Mouse (Mus musculus) retina, embryonic 14.5 days (tissue): ENCODE results near the gene Sfxn2.

Experiments
- DNase-seq: peaks from one replicate; pipeline ENCODE4 v3.0.0-alpha.2; 2015; ENCODE audit warnings: low spot score

Gene Sfxn2

DNA sequence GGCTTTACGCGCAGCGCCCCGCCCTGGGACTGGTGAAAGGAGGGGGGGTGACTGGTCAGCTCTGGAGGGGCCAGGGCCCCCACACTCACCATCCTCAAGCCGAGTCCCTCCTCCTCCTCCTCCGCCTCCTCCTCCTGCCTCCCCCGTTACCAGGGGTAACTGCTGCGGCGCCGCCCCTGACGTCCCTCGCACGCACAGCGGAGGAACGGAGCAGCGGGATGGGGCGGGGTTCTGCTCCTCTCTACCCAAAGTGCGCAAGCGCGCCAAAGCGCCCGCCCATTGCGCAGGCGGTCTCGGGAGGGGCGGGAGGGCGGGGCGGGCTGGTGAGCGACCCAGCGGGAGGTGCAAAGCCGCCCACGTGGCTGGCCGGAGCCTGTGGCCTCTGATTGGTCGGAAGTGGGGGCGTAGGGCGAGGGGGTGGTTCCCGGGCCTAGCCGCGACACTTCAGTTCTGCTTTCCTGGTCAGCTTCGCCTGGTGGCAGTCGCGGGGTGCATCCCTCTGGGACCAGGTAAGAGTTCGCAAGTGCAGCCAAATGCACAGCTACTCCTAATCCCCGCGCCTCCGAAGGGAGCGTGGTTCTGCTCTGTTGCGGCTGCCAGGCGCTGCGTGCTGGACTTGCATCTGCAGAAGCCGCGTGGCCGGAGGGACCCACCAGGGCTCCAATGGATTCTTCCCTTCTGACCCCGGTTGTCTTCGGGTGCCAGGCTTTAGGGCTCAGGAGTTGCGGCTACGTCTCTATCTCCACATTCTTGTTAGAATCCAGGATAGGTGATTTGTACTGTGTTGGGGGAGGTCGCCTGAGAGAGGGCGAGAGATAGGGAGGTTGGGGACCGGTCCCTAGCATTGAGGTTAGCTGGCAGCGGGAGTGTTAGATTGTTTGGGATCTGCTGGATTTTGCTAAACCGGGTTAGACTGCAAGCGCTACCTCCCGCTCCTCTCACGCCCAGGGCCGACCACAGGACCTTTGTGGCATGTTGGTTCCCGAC, at the start of gene Sfxn2, which contains the start of gene Arl3:
TSS of gene Sfxn2 (plus strand) at position 415 of the 987 bp plus-strand sequence.
TSS of gene Arl3 (minus strand) at position 248 of the 987 bp plus-strand sequence.
- peak; percentile 97 for DNase-seq

DNA sequence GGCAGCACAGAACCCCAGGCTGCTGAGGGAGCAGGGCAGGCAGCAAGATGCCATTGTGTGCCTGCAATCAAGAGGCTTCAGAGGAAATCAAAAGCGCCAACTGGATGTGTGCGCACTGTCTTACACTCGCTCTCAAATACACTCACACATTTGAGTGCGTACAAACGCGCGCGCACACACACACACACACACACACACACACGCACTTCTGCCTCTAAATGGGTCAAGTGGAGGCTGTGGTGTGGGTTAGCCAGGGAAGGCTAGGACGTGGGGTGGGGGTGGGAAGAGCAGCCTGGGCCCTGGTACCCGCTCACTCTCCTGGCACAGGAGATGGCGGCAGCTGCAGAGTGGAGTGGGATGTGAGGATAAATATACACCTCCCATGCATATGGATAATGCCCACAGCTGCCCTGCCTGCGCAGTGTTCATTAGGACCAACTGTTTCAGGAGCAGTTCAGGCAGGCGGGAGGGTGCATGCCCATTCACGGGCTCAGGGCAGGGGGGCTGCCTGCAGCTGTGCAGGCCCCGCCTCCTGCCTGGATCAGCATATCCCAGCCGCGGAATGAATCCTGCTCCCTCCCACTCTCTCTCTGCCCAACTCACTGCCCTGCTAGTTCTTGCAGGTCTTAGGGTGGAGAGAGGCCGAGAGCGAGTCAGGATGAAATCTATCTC, 49.5 kb upstream of the Sfxn2 start:
- DNase-seq, result peak; percentile 85

DNA sequence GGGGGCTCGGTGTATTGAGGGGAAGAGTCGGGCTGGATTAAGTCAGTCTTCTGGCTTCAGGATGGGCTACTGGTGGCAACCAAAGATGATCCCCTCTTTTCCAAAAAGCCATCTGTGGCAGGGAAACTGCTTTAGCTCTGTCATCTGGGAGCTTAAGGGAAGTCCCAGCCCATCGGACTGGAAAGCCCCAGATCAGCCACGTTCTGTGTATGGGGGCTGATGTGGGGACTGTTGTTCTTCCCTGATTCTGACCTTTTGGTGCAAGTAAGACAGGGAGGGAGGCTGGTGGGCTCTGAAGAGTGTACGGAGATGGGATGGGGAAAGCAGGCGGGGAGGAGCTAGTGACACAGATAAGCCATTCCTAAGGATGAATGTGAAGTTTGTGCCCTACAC, 49.0 kb upstream of the Sfxn2 start:
- DNase-seq, result no peak

DNA sequence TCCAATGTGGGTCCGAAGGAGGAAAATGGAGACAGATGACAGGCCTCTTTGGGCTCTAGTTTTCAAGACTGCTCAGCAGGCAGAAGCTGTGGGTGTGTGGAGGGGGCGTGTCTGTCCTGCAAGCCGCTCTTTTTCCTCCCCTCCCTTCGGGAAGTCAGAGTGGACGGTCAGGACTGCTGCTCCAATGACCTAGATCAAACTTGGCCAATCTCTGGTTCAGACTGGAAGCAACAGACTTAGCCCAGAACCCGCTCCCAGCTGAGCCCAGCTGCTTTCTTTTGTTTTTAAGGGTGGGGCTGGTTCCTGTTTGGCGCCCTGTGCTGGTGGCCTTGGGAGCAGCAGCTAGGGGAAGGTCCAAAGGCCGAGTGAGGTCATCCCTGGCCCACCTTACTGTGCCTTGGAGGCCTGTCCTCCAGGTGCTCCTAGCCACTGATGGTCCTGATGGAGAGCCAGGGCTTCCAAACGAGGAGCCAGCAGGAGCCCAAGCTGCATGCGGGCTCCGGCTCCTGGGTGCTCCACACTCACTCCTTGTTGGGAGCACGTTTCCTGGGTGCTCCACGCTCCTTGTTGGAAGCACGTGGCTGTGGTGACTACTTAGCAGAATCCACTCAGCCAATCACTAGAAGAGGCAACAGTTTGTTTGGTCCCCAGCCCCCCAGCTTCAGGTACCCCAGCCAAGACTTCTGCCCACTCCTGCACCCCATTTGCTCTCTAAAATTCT, 48.4 kb upstream of the Sfxn2 start:
- DNase-seq, result peak; percentile 75

DNA sequence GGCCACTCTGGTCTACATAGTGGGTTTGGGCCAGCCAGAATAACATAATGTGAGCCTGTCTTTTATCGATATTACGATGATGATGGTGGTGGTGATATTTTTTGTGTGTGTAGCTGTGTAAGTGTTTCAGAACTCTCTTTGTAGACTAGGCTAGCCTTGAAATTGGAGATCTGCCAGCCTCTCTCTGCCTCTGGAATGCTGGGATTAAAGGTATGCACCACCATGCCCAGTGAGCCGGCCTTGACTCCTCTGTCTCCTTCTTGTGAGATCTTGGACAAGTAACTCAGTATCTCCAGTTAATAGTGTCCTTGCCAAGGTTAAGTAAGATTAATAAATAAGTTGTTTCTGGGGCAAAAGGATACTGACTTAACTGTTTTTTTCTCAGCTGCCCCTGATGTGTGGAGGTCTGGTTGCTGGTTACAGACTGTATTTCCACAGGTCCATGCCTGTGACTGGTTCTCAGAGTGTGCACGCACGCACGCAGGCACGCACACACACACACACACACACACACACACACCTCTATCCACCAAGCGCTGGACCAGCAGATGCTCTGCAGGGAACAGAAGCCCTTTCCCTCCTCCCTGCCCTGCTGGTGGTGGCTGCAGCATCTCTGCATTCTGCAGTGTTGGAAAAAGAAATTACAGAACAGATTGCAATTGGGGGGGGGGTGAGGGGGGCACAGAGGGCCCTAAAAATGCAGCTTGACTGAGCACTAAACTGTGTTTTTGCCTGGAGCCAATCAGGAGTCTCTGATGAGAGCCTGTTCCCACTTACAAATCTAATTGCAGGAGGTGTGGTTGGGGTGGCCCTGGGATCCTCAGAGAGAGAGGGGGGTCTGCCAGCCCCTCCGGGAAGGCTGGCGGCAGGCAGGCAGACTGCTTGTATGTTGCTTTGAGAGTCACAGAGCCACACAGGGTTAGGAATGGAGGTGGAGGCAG, 47.2 kb upstream of the Sfxn2 start:
- no peak for DNase-seq

DNA sequence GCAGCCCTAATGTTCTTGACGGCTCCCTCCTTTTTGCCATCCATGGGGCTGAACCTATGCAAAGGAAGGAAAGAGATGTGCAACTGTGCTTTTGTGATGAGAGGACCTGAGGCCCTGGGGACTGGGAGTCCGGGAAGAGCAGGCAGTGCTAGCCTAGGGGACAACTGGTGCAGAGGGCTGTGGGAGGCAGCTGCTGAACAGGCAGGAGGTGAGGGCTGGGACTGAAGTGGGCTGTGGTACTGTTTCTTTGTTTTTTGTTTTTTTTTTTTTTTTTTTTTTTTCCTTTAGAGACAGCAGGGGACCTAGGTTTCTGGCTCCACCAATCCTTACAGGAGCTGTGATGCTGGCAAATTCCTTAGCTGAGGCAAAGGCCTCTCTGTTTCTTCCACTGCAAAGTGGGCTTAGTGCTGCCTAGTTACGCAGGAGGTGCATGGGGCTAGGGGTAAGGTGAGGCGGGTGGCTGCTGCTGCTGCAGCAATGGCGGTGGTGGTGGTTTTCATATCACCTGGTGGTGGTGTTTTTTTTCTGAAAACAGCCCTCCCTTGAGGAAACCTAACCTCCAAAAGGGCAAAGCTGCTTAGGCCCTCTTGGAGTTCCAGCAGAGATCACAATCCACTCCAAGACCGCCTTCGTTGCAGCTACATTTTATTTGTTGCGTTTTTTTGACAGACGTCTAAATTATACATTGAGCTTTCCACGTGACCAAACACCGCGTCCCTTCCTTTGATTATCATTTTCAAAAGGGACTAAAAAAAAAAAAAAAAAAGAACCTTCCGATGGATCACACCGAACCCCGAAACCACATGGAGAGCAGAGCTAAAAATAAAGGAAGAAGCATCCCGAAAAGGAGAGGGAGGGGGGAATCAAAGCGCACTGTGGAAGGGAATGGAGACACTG, 45.3 kb upstream of the Sfxn2 start:
- DNase-seq, result no peak

DNA sequence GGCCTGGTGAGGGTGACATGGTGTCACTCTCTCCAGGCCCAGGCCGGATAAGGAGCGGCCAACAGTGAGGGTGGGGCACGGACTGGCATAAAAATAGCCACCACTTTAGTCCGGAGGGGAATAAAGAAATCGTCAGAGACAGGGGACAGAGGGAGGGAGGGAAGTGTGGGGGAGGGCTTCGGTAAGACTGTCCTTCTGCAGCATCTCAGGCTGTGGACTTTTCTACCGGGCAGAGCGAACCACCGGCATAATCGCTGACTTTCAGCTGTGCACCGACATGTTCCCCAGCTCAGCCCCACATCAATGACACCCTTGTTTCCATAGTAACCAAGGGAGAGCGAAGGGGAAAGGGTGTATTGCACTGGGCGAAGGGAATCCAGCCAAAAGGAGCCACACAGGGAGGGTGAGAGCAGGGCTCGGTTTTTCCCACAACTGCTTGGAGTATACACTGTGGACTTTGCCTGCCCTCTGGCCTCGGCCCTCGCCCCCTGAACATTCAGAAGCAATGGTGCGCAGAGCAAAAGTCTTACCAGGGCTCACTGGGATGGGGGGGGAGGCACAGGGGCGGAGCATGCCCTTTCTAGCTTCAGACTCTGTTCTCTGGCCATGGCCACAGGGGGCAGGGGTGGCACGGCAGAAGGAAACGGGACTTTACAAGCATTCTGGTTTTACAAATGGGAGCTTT, 44.5 kb upstream of the Sfxn2 start:
- peak; percentile 69 for DNase-seq

DNA sequence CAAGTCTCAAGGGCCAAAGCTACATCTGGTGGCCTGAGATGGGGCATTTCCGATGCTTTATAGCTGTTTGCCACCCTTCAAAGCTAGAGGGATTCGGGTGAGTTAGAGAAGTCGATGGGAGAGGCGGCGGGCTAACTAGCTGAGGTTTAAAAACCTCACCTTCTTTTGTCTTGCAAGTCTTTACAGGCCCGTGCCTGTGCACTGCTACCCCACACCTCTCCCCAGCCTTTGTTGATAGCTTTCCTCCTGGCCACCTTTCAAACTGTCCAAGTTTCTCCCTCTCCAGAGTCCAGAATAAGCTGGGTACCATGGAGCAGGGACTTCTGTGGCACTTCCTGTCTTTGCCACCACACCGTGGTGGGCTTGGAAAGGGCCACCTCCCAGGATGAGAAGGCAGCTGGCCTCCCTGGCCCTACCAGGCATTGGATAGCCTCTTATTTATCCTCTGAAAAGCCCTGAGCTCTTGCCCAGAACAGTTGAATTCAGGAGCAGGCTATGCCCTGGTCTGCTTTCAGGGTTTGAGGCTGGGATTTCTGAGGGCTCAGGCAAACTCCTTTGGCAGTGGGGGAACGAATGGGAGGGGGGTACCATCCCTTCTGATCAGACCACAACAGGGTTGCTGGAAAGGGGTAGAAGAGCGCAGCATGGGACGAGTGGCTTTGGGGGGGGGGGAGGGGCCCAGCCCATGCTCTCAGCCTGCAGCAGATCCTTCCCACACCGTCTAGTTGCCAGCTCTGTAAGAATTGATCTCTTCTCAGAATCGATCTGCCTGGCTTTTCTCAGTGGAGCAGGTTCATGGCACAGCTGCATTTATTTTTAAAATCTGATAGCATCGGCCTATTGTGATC, 43.3 kb upstream of the Sfxn2 start:
- DNase-seq, result no peak

DNA sequence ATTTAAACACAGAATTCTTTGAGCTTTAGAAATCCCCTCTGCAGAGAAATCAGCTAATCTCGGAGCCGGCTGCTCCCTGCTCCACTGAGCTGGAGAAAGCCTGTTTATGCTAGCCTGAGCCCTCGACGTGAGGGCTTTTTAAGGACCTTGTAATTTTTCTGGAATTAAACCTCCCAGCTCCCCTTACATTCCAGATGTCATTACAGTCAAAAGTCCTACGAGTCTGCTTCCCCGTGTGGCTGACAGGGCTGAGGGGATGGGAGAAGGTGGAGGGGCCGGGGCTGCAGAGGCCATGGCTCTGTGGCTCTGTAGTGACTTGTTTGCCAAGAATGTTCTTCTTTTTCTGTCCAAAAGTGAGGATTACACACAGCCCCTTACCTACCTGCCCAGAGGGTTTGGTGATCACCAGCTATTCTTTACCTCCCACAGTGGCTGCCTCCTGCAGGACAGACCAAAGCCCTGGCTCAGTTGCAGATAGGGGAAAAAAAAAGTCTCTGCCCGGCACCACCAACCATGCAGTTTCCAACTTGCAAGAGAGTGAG, 42.6 kb upstream of the Sfxn2 start:
- no peak for DNase-seq

DNA sequence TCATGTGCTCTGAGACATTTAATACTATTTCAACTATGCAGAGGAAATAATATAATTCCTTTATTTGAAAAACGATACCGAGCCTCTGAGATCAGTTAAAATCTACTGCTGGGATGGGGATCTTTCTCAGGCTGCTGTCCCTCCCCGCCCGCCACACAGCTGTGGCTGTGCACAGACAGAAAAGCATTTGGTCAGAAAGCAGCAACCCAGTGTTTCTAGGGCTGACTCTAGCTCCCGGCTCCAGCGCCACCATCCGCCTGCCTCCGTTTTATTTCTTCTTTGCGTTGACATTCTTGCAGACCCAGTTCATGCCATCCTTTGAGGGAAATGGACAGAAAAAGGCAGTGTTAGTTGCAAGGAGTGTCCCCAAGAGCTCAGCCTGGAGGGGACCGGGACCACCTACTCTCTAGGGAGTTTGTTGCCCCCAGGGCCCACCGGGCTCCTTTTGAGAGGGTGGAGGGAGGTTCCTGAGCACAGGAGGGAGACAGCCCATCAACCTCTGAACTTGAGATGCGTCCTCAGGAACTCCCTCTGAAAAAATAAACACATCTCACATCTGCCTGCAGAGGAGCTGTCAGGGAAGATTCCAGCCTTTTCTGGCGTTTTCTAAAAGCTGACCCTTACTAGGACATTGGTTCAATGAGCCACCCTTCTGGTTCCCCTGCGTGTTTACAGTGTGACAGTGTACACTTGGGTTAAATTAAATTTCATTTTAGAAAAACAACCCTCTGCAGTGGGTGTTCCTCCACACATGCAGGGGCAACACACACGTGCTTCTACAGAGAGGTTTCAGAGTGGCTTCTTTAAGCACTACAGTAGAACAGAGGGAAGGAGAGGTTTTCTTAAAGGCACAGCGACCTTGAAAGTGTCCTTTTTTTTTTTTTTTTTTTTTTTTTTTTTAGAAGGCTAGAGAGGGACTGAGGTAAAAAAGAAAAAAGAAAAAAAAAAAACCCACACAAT, 41.8 kb upstream of the Sfxn2 start:
- no peak for DNase-seq

DNA sequence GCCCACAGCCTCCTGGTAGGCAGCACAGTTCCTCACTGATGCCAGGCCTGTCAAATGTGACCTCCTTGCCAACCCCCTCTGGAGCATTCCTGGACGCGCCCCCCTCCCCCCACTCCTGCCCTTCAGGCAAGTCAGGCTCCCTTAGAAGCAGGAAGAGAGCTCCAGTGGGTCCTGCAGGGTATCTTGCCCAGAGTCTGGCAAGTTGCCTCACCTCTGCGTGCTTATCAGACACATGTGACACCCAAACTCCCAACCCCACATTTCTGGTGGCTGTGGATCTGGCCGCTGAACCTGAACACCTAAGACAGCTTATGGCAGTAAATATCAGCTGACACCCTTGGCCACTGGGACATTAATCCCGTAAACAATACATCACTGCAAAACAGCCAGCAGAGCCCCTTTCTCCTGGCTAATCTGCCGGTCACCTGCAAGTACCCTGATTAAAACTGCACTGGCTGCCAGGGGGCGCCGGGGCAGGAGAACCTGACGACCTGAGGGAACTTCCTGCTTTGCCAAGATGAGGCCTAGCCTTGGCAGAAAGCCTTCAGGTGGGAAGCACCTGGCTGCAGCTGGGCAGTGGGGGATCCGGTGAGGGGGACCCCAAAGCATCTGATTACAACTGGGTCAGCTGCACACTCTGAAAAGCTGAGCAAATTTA, 41.0 kb upstream of the Sfxn2 start:
- DNase-seq, result no peak

DNA sequence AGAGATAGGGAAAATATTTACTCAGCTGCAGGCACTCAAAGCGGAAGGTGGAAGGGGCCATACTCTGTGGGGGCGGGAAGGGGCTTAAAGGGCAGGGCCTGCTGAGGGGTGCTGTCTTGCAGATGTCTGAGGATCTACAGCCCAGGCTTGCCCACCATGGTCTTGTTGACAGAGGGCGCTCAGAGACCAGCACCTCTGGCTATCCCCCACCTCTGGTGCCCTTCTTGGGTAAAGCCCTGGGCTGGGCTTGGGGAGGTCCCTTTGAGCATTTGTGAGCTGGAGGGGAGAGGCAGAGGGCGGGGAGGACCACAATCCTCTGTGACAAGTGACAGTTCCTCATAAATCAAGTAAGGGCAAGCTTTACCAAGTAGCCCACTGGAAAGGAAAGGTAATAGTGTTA, 40.1 kb upstream of the Sfxn2 start:
- no peak for DNase-seq

DNA sequence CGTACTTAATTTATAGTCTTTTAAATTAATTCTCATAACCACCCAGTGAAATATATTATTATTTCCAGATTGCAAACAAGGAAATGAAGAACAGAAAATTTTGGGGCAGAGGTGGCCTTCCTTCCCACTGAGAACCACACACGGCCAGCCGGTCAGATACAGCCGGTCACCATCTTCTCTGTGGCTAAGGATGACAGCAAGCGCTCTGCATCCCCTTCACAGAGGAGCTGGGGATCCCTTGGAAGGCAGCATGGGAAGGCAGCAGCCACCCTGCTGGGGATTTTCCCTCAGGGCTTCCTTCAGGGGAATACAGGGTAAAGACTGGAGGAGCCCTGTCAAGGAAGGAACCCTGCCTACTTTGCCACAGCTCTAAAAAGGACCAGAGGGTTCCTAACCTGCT, 39.6 kb upstream of the Sfxn2 start:
- DNase-seq, result no peak

DNA sequence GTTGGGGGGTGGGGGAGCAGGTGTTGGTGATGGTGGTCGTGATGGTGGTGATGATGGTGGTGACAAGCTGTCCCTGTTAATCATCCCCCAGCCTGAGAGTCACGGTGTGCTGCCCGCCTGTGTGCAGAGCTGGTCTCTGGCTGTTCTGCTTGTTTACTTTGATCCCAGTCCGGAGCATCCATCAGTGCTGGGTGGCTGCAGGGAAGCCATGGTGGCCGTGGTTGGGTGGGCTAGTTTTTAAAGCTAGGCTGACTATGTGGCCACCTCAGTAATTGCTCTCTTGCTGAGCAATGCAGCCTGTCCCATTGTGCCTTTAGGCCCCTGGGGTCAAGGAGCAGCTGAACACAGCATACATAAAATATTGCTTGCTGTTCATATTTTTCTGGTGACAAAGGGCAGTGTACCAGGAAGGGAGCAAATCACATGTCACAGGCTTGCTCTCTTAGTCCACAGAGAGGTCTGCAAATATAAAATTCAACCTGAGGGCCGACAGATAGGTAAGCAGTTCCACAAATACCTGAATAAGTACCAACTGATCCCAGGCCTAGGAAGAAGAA, 38.5 kb upstream of the Sfxn2 start:
- DNase-seq, result no peak

DNA sequence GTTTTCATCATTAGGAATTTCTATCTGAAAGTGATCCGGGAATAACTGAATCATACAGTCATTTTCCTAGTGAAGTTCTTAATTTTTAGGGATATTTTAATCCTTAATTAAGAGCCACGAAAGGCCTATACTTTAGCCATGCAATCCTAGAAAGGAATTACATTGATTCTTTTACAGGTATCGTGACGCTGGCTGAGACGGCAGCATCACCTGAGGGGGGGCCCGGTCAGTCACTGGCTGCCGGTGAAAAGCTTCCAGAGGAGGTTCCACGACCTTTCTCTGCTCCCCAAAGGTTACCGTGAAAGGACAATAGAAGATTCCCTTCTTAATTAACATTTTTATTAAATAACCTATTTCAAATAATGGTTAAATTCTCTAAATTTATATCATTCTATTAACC, 35.8 kb upstream of the Sfxn2 start:
- no peak for DNase-seq

DNA sequence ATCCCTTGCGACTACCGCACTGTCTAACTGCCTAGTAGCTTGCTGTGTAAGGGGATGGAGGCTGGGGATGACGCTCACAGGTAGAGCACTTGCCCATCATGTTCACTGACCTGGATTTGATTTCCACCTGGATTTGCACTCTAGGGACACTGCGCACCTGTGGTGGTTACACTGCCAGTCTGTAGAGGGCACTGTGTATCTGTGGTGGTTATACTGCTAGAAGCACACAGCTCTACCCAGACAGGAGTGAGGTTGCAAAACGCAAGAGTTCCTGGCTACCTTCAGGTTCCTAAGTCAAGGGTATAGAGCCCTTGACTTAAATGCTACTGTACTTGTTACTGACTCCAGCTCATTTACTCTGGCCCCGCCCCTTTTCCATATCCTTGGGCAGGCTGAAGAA, 35.0 kb upstream of the Sfxn2 start:
- no peak for DNase-seq
